Mouse (Mus musculus): ENCODE data around the gene Lamb2. TPM values are rescaled to one million over a fixed set of nuclear protein-coding genes. Genes with fewer than 3 reads are reported as not detected.
A peak's percentile ranks its signal among the peaks of the same experiment; 100 is the strongest.

The Lamb2 gene
- polyA plus RNA-seq (2015; fragmentation: Nextera tagmentation; extraction: Ambion mirVana): 17.1 and 26.5 TPM in 2 replicates

- peak within 1 kb of the TSS; percentile 60 for H3K9ac ChIP-seq (ENCODE audit: low read depth, low read length)
- H3K4me1 ChIP-seq (ENCODE audit: control insufficient read depth, insufficient read depth, low read depth, low read length): peaks cover 16% of the 10 kb centered on the region
- ATAC-seq: peak; percentile 60; the same call in 1 of the 2 replicates
- no peaks in the 10 kb centered on the region for H3K9me3 ChIP-seq (ENCODE audit: control insufficient read depth, low read length)
- H3K4me2 ChIP-seq (ENCODE audit: low read length): peak within 1 kb of the TSS; percentile 62
- peak within 1 kb of the TSS; percentile 51; the same call in 1 of the 2 replicates for H3K27ac ChIP-seq (ENCODE audit: low read depth, low read length)
- H3K4me3 ChIP-seq (ENCODE audit: low read length): peak within 1 kb of the TSS; percentile 44
- WGBS: 9% methylated on average over 10 of the region's 10 CpGs
- no peaks in the 10 kb centered on the region for H3K36me3 ChIP-seq (ENCODE audit: control insufficient read depth, insufficient read depth, low read length)
- H3K27me3 ChIP-seq (replicated peaks; ENCODE audit: control insufficient read depth, insufficient read depth, low read length): no peaks in the 10 kb centered on the region
Observed at GRCm38 (mm10) chr9:108479721-108480351, at the start of gene Lamb2. Gene Lamb2 (plus strand): TSS chr9:108479736.

GRCm38 (mm10) chr9:108431431-108432067 is 48.0 kb upstream of the Lamb2 start:
- H3K36me3 ChIP-seq (ENCODE audit: control insufficient read depth, insufficient read depth, low read length): no peaks in the 10 kb centered on the region
- no peaks in the 10 kb centered on the region; the same call in 1 of the 2 replicates for H3K4me1 ChIP-seq (ENCODE audit: control insufficient read depth, insufficient read depth, low read depth, low read length)
- WGBS: 56% methylated on average over 32 of the region's 32 CpGs
- no peak overlapping the region for H3K27ac ChIP-seq (ENCODE audit: low read depth, low read length)
- H3K4me3 ChIP-seq (ENCODE audit: low read length): peak overlapping the region; percentile 39
- peak overlapping the region; percentile 53 for H3K9ac ChIP-seq (ENCODE audit: low read depth, low read length)
- H3K9me3 ChIP-seq (ENCODE audit: control insufficient read depth, low read length): no peaks in the 10 kb centered on the region
- peak; percentile 68 for ATAC-seq
- H3K4me2 ChIP-seq (ENCODE audit: low read length): peak overlapping the region; percentile 55
- H3K27me3 ChIP-seq (replicated peaks; ENCODE audit: control insufficient read depth, insufficient read depth, low read length): no peaks in the 10 kb centered on the region

GRCm38 (mm10) chr9:108436182-108436581 is 43.4 kb upstream of the Lamb2 start, which contains the start of gene BC048562:
Gene BC048562 (plus strand): TSS chr9:108436482.
- WGBS: 19% methylated on average over 3 of the region's 3 CpGs
- H3K4me3 ChIP-seq (ENCODE audit: low read length): no peak within 1 kb of the TSS
- no peaks in the 10 kb centered on the region for H3K9me3 ChIP-seq (ENCODE audit: control insufficient read depth, low read length)
- no peak within 1 kb of the TSS for H3K27ac ChIP-seq (ENCODE audit: low read depth, low read length)
- no peaks in the 10 kb centered on the region; the same call in none of the 2 replicates for H3K4me1 ChIP-seq (ENCODE audit: control insufficient read depth, insufficient read depth, low read depth, low read length)
- no peaks in the 10 kb centered on the region for H3K27me3 ChIP-seq (replicated peaks; ENCODE audit: control insufficient read depth, insufficient read depth, low read length)
- no peak within 1 kb of the TSS for H3K9ac ChIP-seq (ENCODE audit: low read depth, low read length)
- no peak for ATAC-seq
- H3K4me2 ChIP-seq (ENCODE audit: low read length): no peak within 1 kb of the TSS
- no peaks in the 10 kb centered on the region for H3K36me3 ChIP-seq (ENCODE audit: control insufficient read depth, insufficient read depth, low read length)

- H3K4me2 ChIP-seq (ENCODE audit: low read length): no peak overlapping the region
- H3K36me3 ChIP-seq (ENCODE audit: control insufficient read depth, insufficient read depth, low read length): no peaks in the 10 kb centered on the region
- H3K4me3 ChIP-seq (ENCODE audit: low read length): no peak overlapping the region
- H3K4me1 ChIP-seq (ENCODE audit: control insufficient read depth, insufficient read depth, low read depth, low read length): no peaks in the 10 kb centered on the region; the same call in none of the 2 replicates
- no peak for ATAC-seq
- WGBS: 72% methylated on average over 6 of the region's 6 CpGs
- no peaks in the 10 kb centered on the region for H3K9me3 ChIP-seq (ENCODE audit: control insufficient read depth, low read length)
- no peak overlapping the region for H3K27ac ChIP-seq (ENCODE audit: low read depth, low read length)
- H3K9ac ChIP-seq (ENCODE audit: low read depth, low read length): no peak overlapping the region
- no peaks in the 10 kb centered on the region for H3K27me3 ChIP-seq (replicated peaks; ENCODE audit: control insufficient read depth, insufficient read depth, low read length)
Observed at GRCm38 (mm10) chr9:108439176-108439575, 40.4 kb upstream of the Lamb2 start.

- Histone ChIP-seq H3K9ac (ENCODE audit: low read depth, low read length) (no peak overlapping the region), H3K4me3 (ENCODE audit: low read length) (no peak overlapping the region), H3K27me3 (replicated peaks; ENCODE audit: control insufficient read depth, insufficient read depth, low read length) (no peaks in the 10 kb centered on the region), H3K9me3 (ENCODE audit: control insufficient read depth, low read length) (no peaks in the 10 kb centered on the region), H3K36me3 (ENCODE audit: control insufficient read depth, insufficient read depth, low read length) (no peaks in the 10 kb centered on the region), H3K27ac (ENCODE audit: low read depth, low read length) (no peak overlapping the region), H3K4me1 (ENCODE audit: control insufficient read depth, insufficient read depth, low read depth, low read length) (no peaks in the 10 kb centered on the region; the same call in none of the 2 replicates), H3K4me2 (ENCODE audit: low read length) (no peak overlapping the region)
- no peak for ATAC-seq
- 85% methylated on average over 5 of the region's 5 CpGs for WGBS
Observed at GRCm38 (mm10) chr9:108440485-108440884, 39.1 kb upstream of the Lamb2 start.

GRCm38 (mm10) chr9:108441236-108441919 is 38.2 kb upstream of the Lamb2 start:
- H3K4me3 ChIP-seq (ENCODE audit: low read length): no peak overlapping the region
- H3K9me3 ChIP-seq (ENCODE audit: control insufficient read depth, low read length): no peaks in the 10 kb centered on the region
- H3K4me2 ChIP-seq (ENCODE audit: low read length): no peak overlapping the region
- H3K9ac ChIP-seq (ENCODE audit: low read depth, low read length): no peak overlapping the region
- no peaks in the 10 kb centered on the region for H3K36me3 ChIP-seq (ENCODE audit: control insufficient read depth, insufficient read depth, low read length)
- H3K4me1 ChIP-seq (ENCODE audit: control insufficient read depth, insufficient read depth, low read depth, low read length): no peaks in the 10 kb centered on the region; the same call in none of the 2 replicates
- no peaks in the 10 kb centered on the region for H3K27me3 ChIP-seq (replicated peaks; ENCODE audit: control insufficient read depth, insufficient read depth, low read length)
- WGBS: 84% methylated on average over 11 of the region's 11 CpGs
- no peak overlapping the region for H3K27ac ChIP-seq (ENCODE audit: low read depth, low read length)
- ATAC-seq: no peak

- Histone ChIP-seq H3K9ac (ENCODE audit: low read depth, low read length) (no peak overlapping the region), H3K4me1 (ENCODE audit: control insufficient read depth, insufficient read depth, low read depth, low read length) (peaks cover 7% of the 10 kb centered on the region), H3K27me3 (replicated peaks; ENCODE audit: control insufficient read depth, insufficient read depth, low read length) (no peaks in the 10 kb centered on the region), H3K9me3 (ENCODE audit: control insufficient read depth, low read length) (no peaks in the 10 kb centered on the region), H3K27ac (ENCODE audit: low read depth, low read length) (no peak overlapping the region), H3K36me3 (ENCODE audit: control insufficient read depth, insufficient read depth, low read length) (0 out of 2 replicates have a peak, but pooled peaks cover 5% of the 10 kb centered on the region), H3K4me2 (ENCODE audit: low read length) (no peak overlapping the region), H3K4me3 (ENCODE audit: low read length) (no peak overlapping the region)
- no peak for ATAC-seq
- 75% methylated on average over 9 of the region's 9 CpGs for WGBS
Observed at GRCm38 (mm10) chr9:108445125-108445524, 34.4 kb upstream of the Lamb2 start.

- H3K9ac ChIP-seq (ENCODE audit: low read depth, low read length): peak overlapping the region; percentile 18; the same call in 1 of the 2 replicates
- no peaks in the 10 kb centered on the region for H3K9me3 ChIP-seq (ENCODE audit: control insufficient read depth, low read length)
- H3K4me1 ChIP-seq (ENCODE audit: control insufficient read depth, insufficient read depth, low read depth, low read length): peaks cover 32% of the 10 kb centered on the region
- H3K4me2 ChIP-seq (ENCODE audit: low read length): peak overlapping the region; percentile 76
- 0 out of 2 replicates have a peak, but pooled peaks cover 5% of the 10 kb centered on the region for H3K36me3 ChIP-seq (ENCODE audit: control insufficient read depth, insufficient read depth, low read length)
- peak overlapping the region; percentile 14; the same call in 1 of the 2 replicates for H3K4me3 ChIP-seq (ENCODE audit: low read length)
- no peaks in the 10 kb centered on the region for H3K27me3 ChIP-seq (replicated peaks; ENCODE audit: control insufficient read depth, insufficient read depth, low read length)
- peak overlapping the region; percentile 70 for H3K27ac ChIP-seq (ENCODE audit: low read depth, low read length)
- WGBS: 20% methylated on average over 4 of the region's 4 CpGs
- peak; percentile 34 for ATAC-seq
Observed at GRCm38 (mm10) chr9:108449860-108450259, 29.7 kb upstream of the Lamb2 start.
